Mouse (Mus musculus): ENCODE data around the gene Cachd1. TPM values are rescaled to one million over a fixed set of nuclear protein-coding genes. Genes with fewer than 3 reads are reported as not detected.

Cachd1 gene
- polyA plus RNA-seq, 1 experiment from 2014 or later: 39.7 TPM

- 86% methylated on average over 5 of the region's 5 CpGs for WGBS
- H3K4me1 ChIP-seq (replicated peaks): peaks cover 6% of the 10 kb centered on the region; the same call in 1 of the 2 replicates
- H3K27me3 ChIP-seq: no peaks in the 10 kb centered on the region
- H3K4me2 ChIP-seq: no peak overlapping the region
- H3K9ac ChIP-seq (replicated peaks): no peak overlapping the region
- H3K9me3 ChIP-seq: no peaks in the 10 kb centered on the region
- H3K36me3 ChIP-seq: peaks cover 92% of the 10 kb centered on the region
- H3K27ac ChIP-seq: no peak overlapping the region
- no peak overlapping the region for H3K4me3 ChIP-seq (replicated peaks)
- no peak for ATAC-seq (ENCODE audit: insufficient number of reproducible peaks, insufficient read depth, low FRiP score, low TSS enrichment, low read depth)
These were observed 219.1 kb downstream of the Cachd1 start for GRCm38 (mm10) chr4:100995617-100996016.

GRCm38 (mm10) chr4:100996060-100996651 lies 219.7 kb downstream of the Cachd1 start:
- H3K4me3 ChIP-seq (replicated peaks): no peak overlapping the region
- no peak overlapping the region for H3K9ac ChIP-seq (replicated peaks)
- no peaks in the 10 kb centered on the region for H3K27me3 ChIP-seq
- peaks cover 92% of the 10 kb centered on the region for H3K36me3 ChIP-seq
- peaks cover 6% of the 10 kb centered on the region; the same call in 1 of the 2 replicates for H3K4me1 ChIP-seq (replicated peaks)
- no peak overlapping the region for H3K4me2 ChIP-seq
- H3K27ac ChIP-seq: no peak overlapping the region
- ATAC-seq (ENCODE audit: insufficient number of reproducible peaks, insufficient read depth, low FRiP score, low TSS enrichment, low read depth): no peak
- no peaks in the 10 kb centered on the region for H3K9me3 ChIP-seq
- 92% methylated on average over 4 of the region's 4 CpGs for WGBS

GRCm38 (mm10) chr4:100998145-100998544 lies 221.7 kb downstream of the Cachd1 start:
- no peak for ATAC-seq (ENCODE audit: insufficient number of reproducible peaks, insufficient read depth, low FRiP score, low TSS enrichment, low read depth)
- WGBS: 26% methylated on average over 2 of the region's 2 CpGs
- H3K36me3 ChIP-seq: peaks cover 89% of the 10 kb centered on the region

GRCm38 (mm10) chr4:100998906-100999305 lies 222.4 kb downstream of the Cachd1 start:
- Histone ChIP-seq H3K27me3 (no peaks in the 10 kb centered on the region), H3K4me3 (replicated peaks) (no peak overlapping the region), H3K27ac (no peak overlapping the region), H3K4me1 (replicated peaks) (peaks cover 6% of the 10 kb centered on the region; the same call in 1 of the 2 replicates), H3K36me3 (peaks cover 87% of the 10 kb centered on the region), H3K4me2 (no peak overlapping the region), H3K9me3 (no peaks in the 10 kb centered on the region), H3K9ac (replicated peaks) (no peak overlapping the region)
- 88% methylated on average over 8 of the region's 8 CpGs for WGBS
- no peak for ATAC-seq (ENCODE audit: insufficient number of reproducible peaks, insufficient read depth, low FRiP score, low TSS enrichment, low read depth)

More at GRCm38 (mm10) chr4:100998145-100998544, 221.7 kb downstream of the Cachd1 start:
- Histone ChIP-seq H3K9me3 (no peaks in the 10 kb centered on the region), H3K27me3 (no peaks in the 10 kb centered on the region), H3K4me1 (replicated peaks) (peaks cover 6% of the 10 kb centered on the region; the same call in 1 of the 2 replicates), H3K4me2 (no peak overlapping the region), H3K9ac (replicated peaks) (no peak overlapping the region), H3K27ac (no peak overlapping the region), H3K4me3 (replicated peaks) (no peak overlapping the region)

- ATAC-seq (ENCODE audit: insufficient number of reproducible peaks, insufficient read depth, low FRiP score, low TSS enrichment, low read depth): no peak
- peaks cover 6% of the 10 kb centered on the region; the same call in 1 of the 2 replicates for H3K4me1 ChIP-seq (replicated peaks)
- WGBS: 90% methylated on average over 3 of the region's 3 CpGs
These were observed 224.1 kb downstream of the Cachd1 start for GRCm38 (mm10) chr4:101000622-101001021.

GRCm38 (mm10) chr4:101001073-101001472 lies 224.6 kb downstream of the Cachd1 start:
- Histone ChIP-seq H3K27ac (no peak overlapping the region), H3K9ac (replicated peaks) (no peak overlapping the region), H3K4me2 (no peak overlapping the region), H3K4me1 (replicated peaks) (peaks cover 6% of the 10 kb centered on the region; the same call in 1 of the 2 replicates), H3K36me3 (peaks cover 84% of the 10 kb centered on the region), H3K9me3 (no peaks in the 10 kb centered on the region), H3K27me3 (no peaks in the 10 kb centered on the region), H3K4me3 (replicated peaks) (no peak overlapping the region)
- no peak for ATAC-seq (ENCODE audit: insufficient number of reproducible peaks, insufficient read depth, low FRiP score, low TSS enrichment, low read depth)
- 92% methylated on average over 6 of the region's 6 CpGs for WGBS

More at GRCm38 (mm10) chr4:101000622-101001021, 224.1 kb downstream of the Cachd1 start:
- H3K4me2 ChIP-seq: no peak overlapping the region
- no peak overlapping the region for H3K9ac ChIP-seq (replicated peaks)
- no peak overlapping the region for H3K4me3 ChIP-seq (replicated peaks)
- H3K9me3 ChIP-seq: no peaks in the 10 kb centered on the region
- H3K27ac ChIP-seq: no peak overlapping the region
- H3K27me3 ChIP-seq: no peaks in the 10 kb centered on the region
- peaks cover 84% of the 10 kb centered on the region for H3K36me3 ChIP-seq

- Histone ChIP-seq H3K27me3 (no peaks in the 10 kb centered on the region), H3K4me2 (no peak overlapping the region), H3K36me3 (peaks cover 85% of the 10 kb centered on the region), H3K27ac (no peak overlapping the region), H3K4me1 (replicated peaks) (peaks cover 6% of the 10 kb centered on the region; the same call in 1 of the 2 replicates), H3K4me3 (replicated peaks) (no peak overlapping the region), H3K9me3 (no peaks in the 10 kb centered on the region), H3K9ac (replicated peaks) (no peak overlapping the region)
- no peak; the same call in 1 of the 2 replicates for ATAC-seq (ENCODE audit: insufficient number of reproducible peaks, insufficient read depth, low FRiP score, low TSS enrichment, low read depth)
- WGBS: 92% methylated on average over 16 of the region's 16 CpGs
These were observed 226.5 kb downstream of the Cachd1 start for GRCm38 (mm10) chr4:101002961-101003360.

GRCm38 (mm10) chr4:101008362-101008769 lies 231.9 kb downstream of the Cachd1 start:
- Histone ChIP-seq H3K27me3 (no peaks in the 10 kb centered on the region), H3K4me2 (no peak overlapping the region), H3K27ac (no peak overlapping the region), H3K36me3 (peaks cover 45% of the 10 kb centered on the region), H3K9ac (replicated peaks) (no peak overlapping the region), H3K4me1 (replicated peaks) (no peaks in the 10 kb centered on the region), H3K9me3 (no peaks in the 10 kb centered on the region), H3K4me3 (replicated peaks) (no peak overlapping the region)
- 75% methylated on average over 5 of the region's 5 CpGs for WGBS
- no peak for ATAC-seq (ENCODE audit: insufficient number of reproducible peaks, insufficient read depth, low FRiP score, low TSS enrichment, low read depth)

- Histone ChIP-seq H3K4me1 (replicated peaks) (no peaks in the 10 kb centered on the region), H3K36me3 (peaks cover 40% of the 10 kb centered on the region), H3K4me2 (no peak overlapping the region), H3K4me3 (replicated peaks) (no peak overlapping the region), H3K9ac (replicated peaks) (no peak overlapping the region), H3K27ac (no peak overlapping the region), H3K9me3 (no peaks in the 10 kb centered on the region), H3K27me3 (no peaks in the 10 kb centered on the region)
- no peak for ATAC-seq (ENCODE audit: insufficient number of reproducible peaks, insufficient read depth, low FRiP score, low TSS enrichment, low read depth)
- WGBS: 94% methylated on average over 4 of the region's 4 CpGs
These were observed 232.6 kb downstream of the Cachd1 start for GRCm38 (mm10) chr4:101009092-101009491.

- Histone ChIP-seq H3K9me3 (peaks cover 16% of the 10 kb centered on the region), H3K27ac (no peak overlapping the region), H3K27me3 (no peaks in the 10 kb centered on the region), H3K4me2 (no peak overlapping the region), H3K4me1 (replicated peaks) (no peaks in the 10 kb centered on the region), H3K4me3 (replicated peaks) (no peak overlapping the region), H3K9ac (replicated peaks) (no peak overlapping the region), H3K36me3 (no peaks in the 10 kb centered on the region)
- ATAC-seq (ENCODE audit: insufficient number of reproducible peaks, insufficient read depth, low FRiP score, low TSS enrichment, low read depth): no peak
- 87% methylated on average over 4 of the region's 4 CpGs for WGBS
These were observed 241.3 kb downstream of the Cachd1 start for GRCm38 (mm10) chr4:101017806-101018205.

- Histone ChIP-seq H3K9me3 (peaks cover 17% of the 10 kb centered on the region), H3K4me2 (no peak within 1 kb of the TSS), H3K9ac (replicated peaks) (no peak within 1 kb of the TSS), H3K4me1 (replicated peaks) (no peaks in the 10 kb centered on the region), H3K4me3 (replicated peaks) (no peak within 1 kb of the TSS), H3K36me3 (no peaks in the 10 kb centered on the region), H3K27me3 (no peaks in the 10 kb centered on the region), H3K27ac (no peak within 1 kb of the TSS)
- no peak for ATAC-seq (ENCODE audit: insufficient number of reproducible peaks, insufficient read depth, low FRiP score, low TSS enrichment, low read depth)
- WGBS: 72% methylated on average over 4 of the region's 4 CpGs
These were observed 244.1 kb downstream of the Cachd1 start, which contains the start of gene Gm10577 for GRCm38 (mm10) chr4:101020596-101020995. Gene Gm10577 (minus strand): TSS chr4:101020696.

- no peak overlapping the region for H3K9ac ChIP-seq (replicated peaks)
- peaks cover 14% of the 10 kb centered on the region for H3K9me3 ChIP-seq
- whole genome bisulfite sequencing: 82% methylated on average over 5 of the region's 5 CpGs
- no peaks in the 10 kb centered on the region for H3K36me3 ChIP-seq
- no peak for ATAC-seq (ENCODE audit: insufficient number of reproducible peaks, insufficient read depth, low FRiP score, low TSS enrichment, low read depth)
- no peak overlapping the region for H3K27ac ChIP-seq
- H3K4me1 ChIP-seq (replicated peaks): no peaks in the 10 kb centered on the region
- H3K27me3 ChIP-seq: no peaks in the 10 kb centered on the region
- no peak overlapping the region for H3K4me3 ChIP-seq (replicated peaks)
- H3K4me2 ChIP-seq: no peak overlapping the region
These were observed 250.1 kb downstream of the Cachd1 start for GRCm38 (mm10) chr4:101026566-101026965.
